Mouse (Mus musculus): ENCODE measurements around the gene Ifit1bl1.

DNA sequence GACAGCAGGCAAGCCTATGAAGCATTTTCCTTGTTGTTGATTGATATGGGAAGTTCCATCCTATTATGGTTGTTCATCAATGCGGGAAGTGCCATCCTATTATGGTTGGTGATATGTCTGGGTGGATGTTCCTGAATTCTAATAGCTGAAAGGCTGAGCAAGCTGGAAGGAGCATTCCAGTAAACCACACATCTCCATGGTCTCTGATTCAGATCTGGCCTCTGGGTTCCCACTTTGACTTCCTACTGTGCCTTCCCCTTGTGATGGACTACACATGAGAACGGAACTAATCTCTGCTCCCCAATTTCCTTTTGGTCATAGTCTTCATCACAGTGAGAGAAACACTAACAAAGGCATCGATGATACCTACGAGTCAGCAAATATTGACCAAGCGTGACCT lies 19.1 kb upstream of the Ifit1bl1 start:
- TF ChIP-seq POLR2A (IDR thresholded peaks at IDR 0.05; ENCODE audit: low read depth, low read length): no peak
- TF ChIP-seq CTCF (IDR thresholded peaks at IDR 0.05; ENCODE audit: borderline replicate concordance, insufficient read depth, low read length): no peak

Data from embryonic fibroblast, embryonic 13.5 days (primary cell).